Mouse (Mus musculus) Muller cell, postnatal 12 days (primary cell): ENCODE results near the gene Prss48.

Experiments used
- DNase-seq: peaks from one replicate; pipeline ENCODE4 v3.0.0-alpha.2; 2015; ENCODE audit errors: inconsistent ontology term

Prss48 gene

DNA sequence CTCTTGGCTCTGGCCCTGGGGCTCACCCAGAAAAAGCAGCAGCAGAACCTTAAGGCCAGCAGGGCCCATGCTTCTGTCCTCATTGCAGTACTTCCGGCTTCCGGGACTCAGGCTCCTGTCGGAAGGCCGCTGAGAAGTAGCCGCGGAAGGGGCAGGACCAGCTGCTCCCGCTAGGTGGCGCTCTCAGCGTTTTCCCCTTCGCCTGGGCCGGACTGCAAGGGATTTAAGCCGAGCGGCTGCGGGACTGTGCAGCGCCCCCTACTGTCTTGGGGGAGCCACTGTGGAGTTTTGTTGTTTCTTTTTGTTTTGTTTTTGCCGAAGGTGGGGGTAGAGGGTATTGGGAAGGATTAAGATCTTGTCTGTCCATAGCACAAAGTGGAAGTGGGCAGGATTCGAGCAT lies at the start of gene Prss48:
Prss48 (minus strand) TSS at position 69 of the 400 bp plus-strand sequence.
- no peak for DNase-seq

DNA sequence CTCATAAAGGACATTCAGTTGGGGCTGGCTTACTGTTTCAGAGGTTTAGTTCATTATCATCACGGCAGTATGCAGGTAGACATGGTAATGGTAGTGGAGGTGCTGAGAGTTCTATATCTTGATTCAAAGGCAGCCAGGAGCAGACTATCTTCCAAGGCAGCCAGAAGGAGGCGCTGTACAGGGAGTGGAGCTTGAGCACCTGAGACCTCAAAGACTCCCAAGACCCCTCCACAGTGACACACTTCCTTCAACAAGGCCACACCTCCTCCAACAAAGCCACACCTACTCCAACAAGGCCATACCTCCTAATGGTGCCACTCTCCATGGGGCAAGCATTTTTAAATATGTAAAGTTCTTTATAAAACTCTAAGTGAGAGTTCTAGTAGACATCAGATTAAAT lies 46.8 kb upstream of the Prss48 start:
- DNase-seq = no peak

DNA sequence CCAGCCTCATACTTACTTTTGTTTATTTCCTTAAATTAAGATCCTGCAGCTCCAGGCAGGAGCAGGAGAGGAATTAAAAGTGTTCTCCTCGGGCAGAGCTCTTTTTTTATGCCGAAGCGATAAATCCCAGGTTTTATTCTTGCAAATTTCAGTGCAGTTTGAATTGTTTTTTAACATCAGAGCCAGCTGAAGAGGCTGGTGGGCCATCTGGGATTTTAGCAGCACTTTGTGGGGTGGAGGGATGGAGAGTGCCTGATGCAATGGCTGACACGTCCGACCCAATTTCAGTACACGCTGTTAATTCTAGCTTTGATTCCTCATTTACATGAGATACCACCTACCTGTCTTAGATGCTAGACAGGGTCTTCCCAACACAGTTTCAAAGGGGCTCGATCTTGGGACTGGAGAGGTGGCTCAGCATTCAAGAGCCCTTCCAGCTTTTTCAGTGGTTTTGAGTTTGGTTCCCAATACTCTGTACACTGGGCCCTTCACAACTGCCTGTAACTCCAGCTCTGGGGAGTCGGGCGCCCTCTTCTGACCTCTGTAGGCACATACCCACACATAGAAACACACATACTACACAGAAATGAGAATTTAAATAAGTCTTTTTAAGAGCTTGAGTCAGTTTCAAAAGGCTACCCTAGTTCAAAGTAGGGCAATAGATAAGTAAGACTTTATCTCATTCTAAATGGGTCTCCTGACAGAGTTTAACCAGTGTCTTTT lies 45.6 kb upstream of the Prss48 start:
- no peak for DNase-seq

DNA sequence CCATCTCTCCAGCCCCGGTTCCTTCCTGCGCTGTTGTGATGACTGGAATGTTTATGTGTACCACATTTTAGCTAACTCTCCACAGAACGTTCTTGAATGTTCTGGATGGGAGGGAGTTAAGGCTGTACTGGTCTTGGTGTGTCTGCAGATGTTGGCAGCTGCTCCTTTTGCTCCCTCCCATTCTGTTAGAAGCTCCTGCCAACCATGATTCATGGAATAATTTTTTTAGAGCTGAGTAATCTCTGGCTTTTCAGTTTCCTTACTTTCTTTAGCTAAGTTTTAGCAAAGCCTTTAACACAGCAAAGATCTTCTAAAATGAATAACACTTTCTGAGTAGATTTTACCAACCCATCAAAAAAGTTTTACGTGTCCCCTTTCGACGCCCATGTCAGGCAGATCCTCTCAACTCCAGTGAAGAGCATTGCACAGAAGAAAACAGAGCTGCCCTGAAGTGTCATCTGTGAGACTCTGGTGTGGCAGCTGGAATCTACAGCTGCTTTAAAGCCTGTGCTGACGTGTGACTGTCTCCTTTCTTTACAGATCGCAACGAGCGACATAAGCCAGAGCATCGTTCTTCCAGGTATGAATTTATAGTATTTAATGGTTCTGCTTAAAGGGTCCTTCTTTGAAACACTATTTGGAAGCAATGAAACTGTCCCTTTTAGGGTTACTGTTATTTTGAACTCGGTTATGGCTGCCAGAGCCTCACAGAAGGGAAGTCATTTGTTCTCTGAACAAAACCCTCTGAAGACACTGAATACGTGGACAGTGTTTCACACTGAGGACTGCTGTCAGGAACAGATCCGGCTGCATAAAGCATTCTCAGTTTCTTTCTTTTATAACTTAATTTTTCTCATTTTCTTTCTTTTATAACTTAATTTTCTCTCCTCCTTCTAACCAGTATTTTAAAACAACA lies 38.3 kb upstream of the Prss48 start:
- no peak for DNase-seq

DNA sequence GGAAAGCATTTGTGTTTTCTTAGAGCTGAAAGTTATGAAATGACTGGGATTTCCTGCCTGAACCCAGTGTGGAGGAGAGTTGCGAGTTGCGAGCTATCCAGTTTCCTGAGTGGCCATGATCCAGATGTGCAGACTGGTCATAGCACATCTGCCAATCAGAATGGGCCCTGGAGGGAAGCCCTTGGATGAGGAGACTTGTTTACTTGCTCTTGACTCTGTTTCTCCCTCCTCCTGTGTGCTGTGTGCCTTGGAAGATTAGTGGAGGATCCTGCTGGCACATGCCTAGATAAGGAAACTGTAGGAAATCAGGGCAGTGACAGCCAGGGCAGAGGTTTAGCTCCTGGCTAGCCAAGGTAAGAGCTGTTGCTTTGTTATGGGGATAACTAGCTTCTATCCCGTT lies 36.4 kb upstream of the Prss48 start:
- no peak for DNase-seq

DNA sequence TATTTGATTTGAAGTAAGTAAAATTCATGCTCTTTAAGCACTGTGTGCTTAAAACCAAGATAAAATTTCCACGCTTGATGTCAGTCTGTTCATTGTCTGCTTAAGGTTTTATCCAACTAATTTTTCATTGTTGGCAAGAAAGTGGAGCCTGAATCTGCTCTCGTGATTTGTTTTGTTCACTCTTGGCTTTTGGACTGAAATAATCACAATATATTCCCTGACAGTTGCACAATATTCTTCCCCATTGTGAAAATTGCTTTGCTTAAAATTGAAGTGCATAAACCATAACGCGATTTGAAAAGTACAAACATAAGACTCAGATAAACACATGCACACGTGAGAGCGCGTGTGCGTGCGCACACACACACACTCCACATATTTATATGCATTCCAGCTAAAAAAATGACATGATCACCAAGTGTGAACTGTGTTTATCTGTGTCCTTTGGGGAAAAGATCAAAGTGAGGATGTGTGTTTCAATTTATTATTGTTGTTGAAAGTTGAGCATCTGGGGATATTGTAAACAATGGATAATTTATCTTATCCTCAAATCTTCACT lies 35.7 kb upstream of the Prss48 start:
- no peak for DNase-seq

DNA sequence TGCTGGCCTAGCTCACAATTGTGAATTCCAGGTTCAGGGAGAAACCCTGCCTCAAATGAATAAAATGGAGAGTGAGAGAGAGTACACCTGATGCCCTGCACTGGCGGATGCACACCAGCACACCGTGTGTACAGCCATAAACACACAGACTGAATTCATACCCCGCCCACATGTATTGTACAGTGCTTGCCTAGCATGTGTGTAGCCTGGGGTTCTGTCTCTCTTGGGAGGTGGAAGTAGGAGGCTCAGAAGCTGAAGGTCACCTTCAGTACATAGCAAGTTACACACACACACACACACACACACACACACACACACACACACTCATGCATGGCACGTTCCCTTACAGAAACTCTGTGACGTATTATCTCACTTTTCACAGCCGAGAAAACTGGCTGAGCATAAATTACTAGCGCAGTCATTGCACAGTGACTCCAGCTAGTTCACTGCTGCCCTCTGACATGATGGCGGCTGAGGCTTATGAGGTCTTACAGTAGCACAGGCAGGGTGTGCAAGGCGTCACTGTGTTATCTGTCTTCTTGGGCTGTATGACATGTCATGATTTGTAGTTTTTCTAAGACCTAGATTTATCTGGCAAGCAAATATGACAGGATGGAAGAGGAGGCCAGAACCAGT lies 31.3 kb upstream of the Prss48 start:
- DNase-seq = no peak

DNA sequence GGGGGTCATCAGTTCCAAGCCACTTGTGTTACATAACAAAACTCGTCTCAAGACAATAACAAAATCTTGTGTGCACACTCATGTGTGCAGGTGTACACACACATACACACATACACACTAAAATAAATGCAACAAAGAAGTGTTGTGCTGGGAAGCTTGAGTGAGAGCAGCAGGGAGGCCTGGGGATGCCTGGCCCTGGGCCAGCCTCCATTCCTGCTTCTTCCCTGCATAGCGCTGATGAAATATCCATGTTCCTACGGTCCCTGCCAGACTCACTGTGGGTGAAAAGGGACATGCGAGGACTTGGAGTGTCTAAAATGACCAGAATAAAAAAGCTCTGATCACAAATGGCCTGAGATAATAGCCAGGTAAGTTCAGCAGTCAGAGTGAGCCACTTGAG lies 28.3 kb upstream of the Prss48 start:
- peak; percentile 51 for DNase-seq

DNA sequence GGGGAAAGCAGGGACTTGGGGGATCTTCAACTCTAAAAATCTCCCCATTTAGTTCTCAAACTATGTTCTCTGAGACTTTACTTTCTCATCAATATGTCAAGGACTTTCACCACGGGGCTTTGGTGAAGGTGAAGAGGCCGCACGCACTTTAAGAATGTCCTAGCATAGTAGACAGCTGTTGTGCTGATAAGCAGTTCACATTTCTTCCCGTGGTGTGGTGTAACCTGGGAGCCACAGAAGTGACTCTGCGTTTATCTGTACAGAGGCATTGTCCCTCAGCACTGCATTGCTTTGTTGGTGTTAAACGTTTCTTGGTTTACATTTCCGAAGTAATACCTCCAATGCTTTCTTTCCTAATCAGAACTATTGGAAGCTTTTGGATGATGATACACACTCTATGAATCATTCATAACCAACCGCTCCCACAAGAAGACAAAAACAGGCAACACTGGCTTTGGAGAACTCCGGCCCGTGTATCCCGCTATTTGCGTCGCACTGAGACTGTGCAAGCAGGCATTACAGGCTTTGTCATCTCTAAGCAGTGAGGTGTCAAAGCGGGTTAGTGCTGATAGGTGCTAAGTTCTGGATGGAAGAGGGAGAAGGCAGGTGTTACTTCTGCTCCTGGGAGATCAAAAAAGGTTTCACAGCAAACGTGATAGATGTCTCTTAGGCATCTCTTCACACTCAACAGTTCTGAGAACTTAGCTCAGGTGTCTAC lies 26.5 kb upstream of the Prss48 start:
- DNase-seq = no peak

DNA sequence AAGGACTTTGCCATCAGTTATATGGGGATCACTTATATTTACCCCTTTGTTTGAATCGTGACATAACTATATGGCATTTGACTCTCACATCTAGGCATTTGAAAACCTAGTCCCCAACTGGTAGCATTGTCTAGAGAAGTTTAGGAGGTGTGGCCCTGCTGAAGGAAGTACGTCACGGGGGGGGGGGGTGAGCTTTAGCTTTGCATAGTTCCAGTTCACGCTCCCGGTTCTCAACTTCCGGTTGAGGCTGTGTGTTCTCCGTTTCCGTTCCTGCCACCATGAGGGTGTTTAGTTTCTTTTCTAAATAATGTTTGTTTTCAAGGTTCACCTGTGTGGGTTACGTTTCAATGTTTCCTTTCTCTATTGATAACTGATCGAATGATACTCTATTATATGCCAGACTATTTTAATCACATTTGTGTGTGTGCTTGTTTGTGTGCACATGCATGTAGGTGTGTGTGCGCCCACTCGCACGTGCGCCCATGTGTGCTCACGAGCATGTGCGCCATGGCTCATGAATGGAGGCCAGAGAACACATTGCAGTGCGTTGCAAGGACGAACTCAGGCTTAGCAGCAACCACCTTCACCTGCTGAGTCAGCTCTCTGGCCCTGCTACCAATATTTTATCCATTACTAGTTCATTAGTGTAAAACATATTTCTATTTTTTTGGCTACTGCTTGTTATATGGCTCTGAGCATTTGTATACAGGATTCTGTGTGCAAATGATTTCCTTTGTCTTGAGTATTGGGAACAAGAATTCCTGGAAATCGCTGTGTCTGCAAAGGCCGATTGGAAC lies 23.2 kb upstream of the Prss48 start:
- DNase-seq = no peak

DNA sequence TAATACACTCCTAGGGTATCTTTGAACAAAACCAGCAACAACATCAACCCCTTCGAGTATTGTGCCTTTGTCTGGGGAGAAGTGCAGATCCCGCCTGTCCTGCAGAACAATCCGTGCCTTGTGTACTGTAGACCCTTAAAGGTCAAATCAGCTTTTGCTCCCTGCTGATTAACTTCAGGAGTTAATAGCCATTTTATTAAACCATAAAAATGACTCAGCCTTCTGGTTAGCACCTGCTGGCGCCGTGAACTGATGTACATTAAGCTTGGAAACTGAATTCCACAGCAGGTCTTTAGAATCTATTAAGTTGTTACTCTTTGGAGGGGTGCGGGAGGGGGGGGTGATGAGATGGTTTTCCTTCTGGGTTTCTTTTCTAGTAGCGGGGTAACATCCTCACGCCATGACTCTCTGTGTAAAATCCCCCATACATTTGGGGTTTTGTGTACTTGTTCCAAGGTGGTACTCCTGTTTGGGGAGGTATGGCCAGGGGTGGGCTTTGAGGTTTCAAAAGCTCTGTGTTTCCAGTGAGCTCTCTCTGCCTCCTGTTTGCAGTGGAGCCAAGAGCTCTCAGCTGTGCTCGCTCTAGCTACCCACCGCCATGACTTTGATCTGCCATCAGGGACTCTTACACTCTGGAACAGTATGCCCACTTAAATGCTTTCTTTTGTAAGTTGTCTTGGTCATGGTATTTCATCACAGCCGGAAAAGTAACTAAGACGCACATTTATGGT lies 21.9 kb upstream of the Prss48 start:
- DNase-seq = no peak

DNA sequence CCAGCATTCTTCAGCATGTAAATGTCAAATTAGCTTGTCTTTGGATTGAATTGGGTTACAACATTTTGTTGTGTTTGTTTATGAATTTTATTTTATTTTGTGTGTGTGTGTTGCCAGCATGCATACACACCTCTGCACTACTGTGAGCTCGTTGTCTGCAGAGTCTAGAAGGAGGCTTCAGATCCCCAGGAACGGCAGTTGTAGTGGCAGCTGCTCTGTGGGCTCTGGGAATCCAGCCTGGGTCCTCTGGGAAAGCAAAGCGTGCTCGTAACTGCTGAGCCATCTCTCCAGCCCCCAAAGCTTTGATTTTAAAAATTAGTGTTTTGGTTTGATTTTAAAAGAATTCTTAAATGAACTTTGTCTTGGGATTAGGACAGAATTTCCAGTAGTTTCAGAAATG lies 19.4 kb upstream of the Prss48 start:
- no peak for DNase-seq

DNA sequence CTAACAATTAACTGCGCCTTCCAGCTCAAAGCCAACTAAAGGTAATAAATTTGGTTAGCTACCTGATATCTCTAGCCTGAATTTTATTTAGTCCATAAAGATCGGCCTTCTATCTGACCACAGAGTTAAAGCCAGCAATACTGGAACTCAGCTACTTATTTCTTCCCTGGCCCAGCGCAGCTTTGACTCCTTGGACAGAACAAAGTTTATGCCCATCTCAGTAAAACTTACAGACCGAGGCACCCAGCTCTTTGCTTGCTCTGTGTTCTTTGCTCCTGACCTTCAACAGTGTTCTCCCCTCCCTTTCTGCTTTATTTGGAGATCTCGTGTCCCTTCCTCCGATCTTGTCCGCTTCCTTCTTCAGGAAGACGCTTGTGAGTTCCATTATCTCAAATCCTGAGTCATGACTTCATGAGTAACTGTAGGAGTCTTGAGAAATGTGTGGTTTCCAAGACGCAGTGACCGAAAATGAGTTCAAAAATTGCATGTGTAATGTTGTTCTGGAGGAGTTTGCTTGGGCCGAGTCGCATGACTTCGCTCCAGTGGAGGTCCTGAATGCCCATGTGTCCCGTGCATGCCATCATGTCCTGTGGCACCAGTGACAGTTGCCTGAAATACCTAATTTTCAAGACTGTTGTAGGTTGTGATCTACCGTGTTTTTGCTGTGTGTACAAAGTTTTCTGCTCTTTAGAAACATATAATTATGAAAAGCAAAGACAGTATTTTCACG lies 18.8 kb upstream of the Prss48 start:
- DNase-seq = no peak

DNA sequence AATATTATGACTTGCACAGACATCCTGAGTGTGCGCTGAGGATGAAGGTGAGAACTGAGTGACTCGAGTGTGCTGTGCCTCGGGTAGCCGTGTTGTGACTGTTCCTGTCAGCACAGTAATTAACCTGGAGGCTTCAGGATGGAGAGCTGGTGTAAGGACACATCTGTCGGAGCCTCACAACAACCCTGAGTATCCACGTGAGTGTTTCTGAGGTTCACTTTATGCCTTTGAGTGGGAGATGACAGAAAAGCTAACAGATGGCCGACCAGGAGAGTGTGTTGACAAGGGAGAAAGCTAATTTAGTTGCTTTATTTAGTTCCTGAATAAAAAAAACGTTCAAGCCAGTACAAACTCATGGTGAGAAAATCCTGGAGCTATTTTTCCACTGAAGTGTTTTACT lies 15.2 kb upstream of the Prss48 start:
- no peak for DNase-seq

DNA sequence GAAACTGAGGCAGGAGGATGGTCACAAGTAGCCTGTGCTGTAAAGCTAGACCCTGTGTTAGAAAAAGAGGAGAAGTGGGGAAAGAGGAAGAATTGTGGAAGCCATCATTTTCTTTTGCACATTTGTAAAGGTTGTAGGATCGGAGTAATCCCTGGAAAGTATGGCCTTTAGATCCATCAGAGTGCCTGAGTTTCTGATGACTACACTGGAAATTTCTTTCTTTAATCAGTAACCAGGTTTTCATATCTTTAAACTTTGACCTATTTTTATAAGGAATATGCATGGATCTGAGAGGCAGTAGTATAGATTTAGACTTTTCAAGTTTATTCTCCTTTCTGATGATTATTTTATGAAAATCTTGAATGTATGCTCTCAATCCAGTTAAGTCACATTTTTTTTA lies 14.7 kb upstream of the Prss48 start:
- DNase-seq = no peak

DNA sequence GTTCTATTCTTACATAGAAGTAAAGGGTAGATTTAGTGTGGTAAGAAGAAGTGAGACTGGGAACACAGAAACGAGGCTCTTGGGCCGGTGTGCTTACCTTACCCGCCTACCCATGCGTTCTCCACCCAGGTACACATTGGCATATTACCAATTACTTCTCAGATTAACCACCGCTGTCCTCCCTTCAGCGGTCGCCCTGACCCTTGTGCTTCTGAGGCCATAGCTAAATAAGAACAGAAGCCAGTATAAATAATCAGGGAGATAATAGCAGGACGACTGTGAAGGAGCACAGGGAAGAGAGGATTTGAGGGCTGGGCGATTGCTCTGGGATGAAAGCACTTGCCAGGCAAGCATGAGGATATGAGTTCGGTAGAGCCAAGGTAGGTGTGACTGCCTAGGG lies 11.5 kb upstream of the Prss48 start:
- no peak for DNase-seq

DNA sequence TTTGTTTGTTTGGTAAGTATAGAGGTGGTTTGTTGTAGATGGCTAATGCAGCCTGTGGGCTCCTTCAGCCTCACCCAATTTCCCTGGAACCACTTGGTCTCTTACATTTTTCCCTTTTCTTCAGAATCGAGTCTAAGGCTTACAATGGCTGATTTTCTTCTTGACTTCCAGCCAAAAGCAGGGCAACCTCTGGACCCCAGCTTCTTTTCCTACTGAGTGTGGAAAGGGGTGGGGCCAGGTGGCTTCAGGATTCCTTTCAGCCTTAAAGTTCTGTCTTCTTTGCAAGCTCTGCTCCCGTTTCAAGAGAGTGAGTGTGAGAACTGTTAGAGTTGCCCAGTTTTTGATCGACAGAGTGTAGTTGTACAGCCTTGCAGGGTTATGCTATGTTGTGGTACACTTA lies 9.5 kb upstream of the Prss48 start:
- no peak for DNase-seq

DNA sequence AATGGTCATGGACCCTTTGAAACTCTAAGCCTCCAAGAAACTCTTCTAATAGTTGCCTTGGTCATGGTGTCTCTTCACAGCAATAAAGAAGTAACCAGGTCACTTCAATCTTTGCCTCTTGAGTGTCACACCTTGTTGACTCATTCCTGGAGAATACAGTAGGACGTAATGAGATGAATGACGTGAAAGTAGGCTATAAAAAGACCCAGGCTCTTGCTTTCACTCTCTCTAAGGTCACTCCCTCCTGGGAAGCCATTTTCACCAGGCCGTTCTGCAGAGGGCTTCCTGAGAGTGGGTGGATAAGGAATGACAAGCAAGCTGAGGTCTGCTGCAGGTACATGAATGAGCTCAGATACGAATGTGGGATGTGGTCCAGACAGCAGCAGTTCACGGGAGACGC lies 9.1 kb upstream of the Prss48 start:
- no peak for DNase-seq

DNA sequence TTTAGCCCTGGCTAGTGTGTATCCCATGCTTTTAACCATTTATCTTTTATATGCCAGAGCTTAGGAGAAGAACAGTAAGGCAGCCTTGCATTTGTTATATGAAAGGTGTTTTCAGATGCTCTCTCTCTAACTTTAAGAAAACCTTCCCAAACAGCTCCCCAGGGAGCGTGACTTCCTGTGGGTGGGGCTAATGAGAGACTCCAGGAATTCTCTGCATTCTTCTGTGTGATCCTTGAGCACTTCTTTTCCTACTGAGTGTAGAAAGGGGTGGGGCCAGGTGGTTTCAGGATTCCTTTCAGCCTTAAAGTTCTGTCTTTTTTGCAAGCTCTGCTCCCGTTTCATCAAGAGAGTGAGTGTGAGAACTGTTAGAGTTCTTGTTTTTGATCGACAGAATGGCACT lies 8.3 kb upstream of the Prss48 start:
- no peak for DNase-seq

DNA sequence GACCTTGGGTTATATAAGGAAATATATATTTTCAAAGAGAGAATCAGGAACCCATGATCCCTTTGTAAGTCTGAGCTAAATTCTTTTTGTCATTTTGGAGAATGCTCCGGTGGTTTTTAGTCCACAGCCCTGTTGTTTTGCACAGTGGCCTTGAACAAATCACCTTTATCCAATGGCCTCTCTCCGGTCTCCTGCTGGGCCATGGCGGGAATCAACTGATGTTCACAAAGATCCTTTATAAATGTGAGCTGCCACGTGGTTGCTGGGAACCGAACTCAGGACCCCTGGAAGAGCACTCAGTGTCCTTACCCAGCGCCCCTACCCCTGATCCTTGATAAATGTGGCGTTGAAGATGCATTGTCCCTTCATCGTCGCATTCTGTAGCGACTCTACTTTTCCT lies 2.5 kb upstream of the Prss48 start:
- DNase-seq = no peak
